17 mouse cellular contexts compared by ENCODE assay signal in genomic region chr2:33788851-33789250, GRCm38 (mm10).
DNase-seq lines count a peak whose midpoint lies in the region; ATAC-seq and TF ChIP-seq lines count a peak whose summit lies in the region.
"Had no signal": no experiment of that assay in that cellular context is flagged by ENCODE, and none has a peak within 500 bp of the region (broad histone marks: within the 10 kb centered on the region; RNA-seq: fewer than 3 reads in every experiment).

No protein-coding gene starts in this region.

- no peaks in the 10 kb centered on the region for H3K9me3 ChIP-seq in neural tube, embryonic 13.5 days
- H3K9me3 ChIP-seq in neural tube, embryonic 15.5 days (replicated peaks), result no peaks in the 10 kb centered on the region
- no peaks in the 10 kb centered on the region for H3K9me3 ChIP-seq in forebrain, embryonic 15.5 days
- no peaks in the 10 kb centered on the region for H3K9me3 ChIP-seq in hindbrain, embryonic 15.5 days
- H3K9me3 ChIP-seq in midbrain, postnatal 0 days (ENCODE audit: low read length), result no peaks in the 10 kb centered on the region
- H3K9me3 ChIP-seq in heart, embryonic 11.5 days (replicated peaks; ENCODE audit: control insufficient read depth, low read length), result no peaks in the 10 kb centered on the region
- H3K9me3 ChIP-seq: megakaryocyte, embryonic 14.5 days had no signal

- no peak for TF ChIP-seq CTCF in midbrain, postnatal 0 days (IDR thresholded peaks at IDR 0.05)

- H3K4me1 ChIP-seq in neural tube, embryonic 13.5 days (replicated peaks), result peaks cover 83% of the 10 kb centered on the region
- peaks cover 38% of the 10 kb centered on the region for H3K4me1 ChIP-seq in neural tube, embryonic 15.5 days
- H3K4me1 ChIP-seq in forebrain, embryonic 15.5 days, result peaks cover 88% of the 10 kb centered on the region
- H3K4me1 ChIP-seq in hindbrain, embryonic 15.5 days (replicated peaks), result peaks cover 58% of the 10 kb centered on the region
- H3K4me1 ChIP-seq in midbrain, postnatal 0 days (ENCODE audit: insufficient read depth, low read length), result peaks cover 6% of the 10 kb centered on the region; the same call in 1 of the 2 replicates
- peaks cover 4% of the 10 kb centered on the region; the same call in 1 of the 2 replicates for H3K4me1 ChIP-seq in heart, embryonic 11.5 days (ENCODE audit: control insufficient read depth, insufficient read depth, low read length)

- DNase-seq in midbrain, postnatal 0 days (ENCODE audit: low spot score), result no peak
- no peak for DNase-seq in kidney, postnatal 14 days
- DNase-seq: adrenal gland, adult 2 months; cerebellum, adult 8-10 months; gastrocnemius, postnatal 14 days; kidney, adult 11 months; liver, postnatal 0 days; lung, postnatal 14 days; right cerebral cortex, adult 18-20 months; thymus, postnatal 14 days had no signal

- WGBS in neural tube, embryonic 13.5 days, result 38% methylated on average over 7 of the region's 7 CpGs
- WGBS in neural tube, embryonic 15.5 days, result 39% methylated on average over 7 of the region's 7 CpGs
- WGBS in forebrain, embryonic 15.5 days, result 25% methylated on average over 7 of the region's 7 CpGs
- 43% methylated on average over 7 of the region's 7 CpGs for WGBS in hindbrain, embryonic 15.5 days
- WGBS in midbrain, postnatal 0 days, result 40% methylated on average over 7 of the region's 7 CpGs
- WGBS in heart, embryonic 11.5 days (ENCODE audit: insufficient replicate concordance), result 87% methylated on average over 7 of the region's 7 CpGs

- ATAC-seq in neural tube, embryonic 13.5 days (ENCODE audit: low read depth), result no peak
- ATAC-seq in neural tube, embryonic 15.5 days (ENCODE audit: low FRiP score), result no peak
- peak; percentile 62 for ATAC-seq in forebrain, embryonic 15.5 days (replicated peaks)
- no peak for ATAC-seq in hindbrain, embryonic 15.5 days (ENCODE audit: low FRiP score, low read depth)
- ATAC-seq in midbrain, postnatal 0 days (ENCODE audit: low FRiP score), result no peak
- no peak for ATAC-seq in heart, embryonic 11.5 days (replicated peaks; ENCODE audit: insufficient number of reproducible peaks, low FRiP score, low TSS enrichment)
- ATAC-seq: liver, postnatal 0 days had no signal

- no peak overlapping the region for H3K4me3 ChIP-seq in neural tube, embryonic 13.5 days
- no peak overlapping the region for H3K4me3 ChIP-seq in neural tube, embryonic 15.5 days (replicated peaks)
- no peak overlapping the region for H3K4me3 ChIP-seq in forebrain, embryonic 15.5 days
- H3K4me3 ChIP-seq in hindbrain, embryonic 15.5 days, result no peak overlapping the region
- H3K4me3 ChIP-seq in midbrain, postnatal 0 days (ENCODE audit: low read depth, low read length), result no peak overlapping the region
- no peak overlapping the region for H3K4me3 ChIP-seq in heart, embryonic 11.5 days (ENCODE audit: low read depth, low read length)
- H3K4me3 ChIP-seq: megakaryocyte, embryonic 14.5 days; myocyte had no signal

- H3K9ac ChIP-seq in neural tube, embryonic 13.5 days, result no peak overlapping the region
- H3K9ac ChIP-seq in neural tube, embryonic 15.5 days (replicated peaks), result no peak overlapping the region
- H3K9ac ChIP-seq in forebrain, embryonic 15.5 days (replicated peaks), result no peak overlapping the region
- no peak overlapping the region for H3K9ac ChIP-seq in hindbrain, embryonic 15.5 days
- H3K9ac ChIP-seq in midbrain, postnatal 0 days (replicated peaks; ENCODE audit: low read length, poor library complexity, severe bottlenecking), result no peak overlapping the region
- no peak overlapping the region for H3K9ac ChIP-seq in heart, embryonic 11.5 days (ENCODE audit: low read depth, low read length)
- H3K9ac ChIP-seq: liver, postnatal 0 days had no signal

- H3K36me3 ChIP-seq in neural tube, embryonic 13.5 days, result peaks cover 16% of the 10 kb centered on the region
- H3K36me3 ChIP-seq in neural tube, embryonic 15.5 days, result no peaks in the 10 kb centered on the region
- H3K36me3 ChIP-seq in forebrain, embryonic 15.5 days, result peaks cover 3% of the 10 kb centered on the region; the same call in 1 of the 2 replicates
- H3K36me3 ChIP-seq in hindbrain, embryonic 15.5 days, result no peaks in the 10 kb centered on the region
- H3K36me3 ChIP-seq in midbrain, postnatal 0 days (ENCODE audit: insufficient read depth, low read length), result peaks cover 3% of the 10 kb centered on the region; the same call in 1 of the 2 replicates
- H3K36me3 ChIP-seq in heart, embryonic 11.5 days (ENCODE audit: control insufficient read depth, insufficient read depth, low read length), result no peaks in the 10 kb centered on the region

- H3K27me3 ChIP-seq in neural tube, embryonic 13.5 days, result no peaks in the 10 kb centered on the region
- H3K27me3 ChIP-seq in neural tube, embryonic 15.5 days (replicated peaks), result no peaks in the 10 kb centered on the region
- H3K27me3 ChIP-seq in forebrain, embryonic 15.5 days, result no peaks in the 10 kb centered on the region
- no peaks in the 10 kb centered on the region for H3K27me3 ChIP-seq in hindbrain, embryonic 15.5 days
- H3K27me3 ChIP-seq in midbrain, postnatal 0 days (ENCODE audit: insufficient read depth, low read length), result no peaks in the 10 kb centered on the region
- H3K27me3 ChIP-seq in heart, embryonic 11.5 days (ENCODE audit: control insufficient read depth, insufficient read depth, low read length), result no peaks in the 10 kb centered on the region
- H3K27me3 ChIP-seq: megakaryocyte, embryonic 14.5 days had no signal

- H3K27ac ChIP-seq in neural tube, embryonic 13.5 days (replicated peaks), result peak overlapping the region; percentile 84
- no peak overlapping the region for H3K27ac ChIP-seq in neural tube, embryonic 15.5 days (replicated peaks)
- peak overlapping the region; percentile 88 for H3K27ac ChIP-seq in forebrain, embryonic 15.5 days (replicated peaks)
- H3K27ac ChIP-seq in hindbrain, embryonic 15.5 days (replicated peaks), result 0 out of 2 replicates have a peak overlapping the region, but pooled peaks have one; percentile 58
- H3K27ac ChIP-seq in midbrain, postnatal 0 days (ENCODE audit: low read depth, low read length), result peak overlapping the region; percentile 38; the same call in 1 of the 2 replicates
- H3K27ac ChIP-seq in heart, embryonic 11.5 days (ENCODE audit: low read depth, low read length), result no peak overlapping the region

- H3K4me2 ChIP-seq in neural tube, embryonic 13.5 days, result no peak overlapping the region
- H3K4me2 ChIP-seq in neural tube, embryonic 15.5 days, result no peak overlapping the region
- no peak overlapping the region for H3K4me2 ChIP-seq in forebrain, embryonic 15.5 days (replicated peaks)
- no peak overlapping the region for H3K4me2 ChIP-seq in hindbrain, embryonic 15.5 days
- no peak overlapping the region for H3K4me2 ChIP-seq in midbrain, postnatal 0 days (ENCODE audit: low read depth, low read length, poor library complexity, severe bottlenecking)
- no peak overlapping the region for H3K4me2 ChIP-seq in heart, embryonic 11.5 days

Comparison
In these comparisons a context has a peak if more than half of its experiments do, and no peak if none do; other contexts are left out.
1. H3K27ac ChIP-seq: peak in neural tube, embryonic 13.5 days (single experiment), forebrain, embryonic 15.5 days (single experiment), hindbrain, embryonic 15.5 days (single experiment) and midbrain, postnatal 0 days (single experiment); none in neural tube, embryonic 15.5 days (single experiment) and heart, embryonic 11.5 days (single experiment).